Mouse (Mus musculus) G1E (cell line): Measurements from ENCODE around the gene Alg9. TPM values are rescaled to one million over a fixed set of nuclear protein-coding genes. Genes with fewer than 3 reads are reported as not detected.

ENCODE experiments used
- ATAC-seq: 2 replicates; pipeline ENCODE4 v1.8.0; 2016; ENCODE audit warnings: mild to moderate bottlenecking; ENCODE audit not compliant: insufficient number of reproducible peaks, poor library complexity, low FRiP score, severe bottlenecking; ENCODE audit errors: extremely low read depth
- DNase-seq: peaks from one replicate; pipeline ENCODE4 v3.0.0; 2012; ENCODE audit warnings: low spot score
- H3K27me3 ChIP-seq: 2 replicates; pipeline ENCODE4 v1.6.1; 2012; ENCODE audit warnings: mild to moderate bottlenecking, low read length, inconsistent platforms; ENCODE audit not compliant: insufficient read depth
- H3K36me3 ChIP-seq: replicated peaks from 2 replicates; pipeline ENCODE3; 2012; ENCODE audit warnings: mild to moderate bottlenecking, inconsistent platforms
- H3K4me1 ChIP-seq: 2 replicates; pipeline ENCODE4 v1.6.1; 2012; ENCODE audit warnings: low read depth, low read length, inconsistent platforms, mixed read lengths; ENCODE audit not compliant: insufficient read depth
- H3K4me3 ChIP-seq: 2 replicates; pipeline ENCODE4 v1.5.1; 2012; ENCODE audit warnings: low read depth, mild to moderate bottlenecking, inconsistent platforms, low read length, moderate library complexity, mixed read lengths
- H3K9me3 ChIP-seq: replicated peaks from 2 replicates; pipeline ENCODE4 v1.6.1; 2012; ENCODE audit warnings: inconsistent platforms
- CTCF ChIP-seq: IDR thresholded peaks from 2 replicates; pipeline ENCODE4 v1.5.1; 2012; ENCODE audit warnings: low read depth, low read length, inconsistent platforms, mixed read lengths
- GATA1 ChIP-seq: IDR thresholded peaks from 2 replicates; pipeline ENCODE4 v1.6.1; 2012; ENCODE audit warnings: borderline replicate concordance, low read length, inconsistent platforms, mixed read lengths
- GATA2 ChIP-seq: IDR thresholded peaks from 2 replicates; pipeline ENCODE4 v1.6.1; 2012; ENCODE audit warnings: low read depth, low read length, inconsistent platforms, borderline replicate concordance
- POLR2AphosphoS5 ChIP-seq: IDR thresholded peaks from 2 replicates; pipeline ENCODE4 v1.6.1; 2012; ENCODE audit warnings: low read depth, low read length, inconsistent platforms; ENCODE audit not compliant: insufficient replicate concordance
- TAL1 ChIP-seq: conservative IDR thresholded peaks from 2 replicates; pipeline ENCODE4 v1.6.1; 2012; ENCODE audit warnings: low read depth, low read length, inconsistent platforms, mixed read lengths
- polyA plus RNA-seq: library from polyadenylated mRNA; stranded (reverse); fragments of >175 nt; gene quantifications from 2 replicates; pipeline ENCODE4 v1.2.3, GENCODE M21; 2012
- total RNA-seq, 2 experiments: library from RNA; stranded (forward) in 1 of 2; stranded (reverse) in 1 of 2; fragments of 200-1000 nt in 1 of 2; fragments of >200 nt in 1 of 2; fragmentation: Nextera tagmentation in 1 of 2; gene quantifications; 2 replicates each; pipeline ENCODE4 v1.2.3; 2014 to 2017

Alg9 gene
- total and polyA plus RNA-seq, 3 experiments: 14.8 to 35.3 (median 21.9) TPM

DNA sequence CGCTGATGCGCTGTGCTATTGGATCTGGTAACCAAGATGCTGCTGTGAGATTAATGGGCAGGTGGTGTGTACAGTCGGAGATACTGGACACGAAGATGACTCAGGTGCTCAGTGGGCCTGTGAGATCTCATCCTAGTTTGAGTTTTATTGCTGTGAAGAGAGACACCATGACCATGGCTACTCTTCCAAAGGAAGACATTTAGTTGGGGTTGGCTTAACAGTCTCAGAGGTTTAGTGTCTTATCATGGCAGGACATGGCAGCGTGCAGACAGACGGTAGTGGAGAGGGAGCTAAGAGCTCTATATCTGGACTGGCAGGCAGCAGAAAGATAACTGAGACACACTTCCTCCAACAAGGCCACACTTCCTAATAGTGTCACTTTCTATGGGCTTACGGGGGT is 36.4 kb downstream of the Alg9 start:
- Histone ChIP-seq H3K4me1 (peaks cover 49% of the 10 kb centered on the region), H3K36me3 (peaks cover 79% of the 10 kb centered on the region)
- peak; percentile 87 for ATAC-seq

DNA sequence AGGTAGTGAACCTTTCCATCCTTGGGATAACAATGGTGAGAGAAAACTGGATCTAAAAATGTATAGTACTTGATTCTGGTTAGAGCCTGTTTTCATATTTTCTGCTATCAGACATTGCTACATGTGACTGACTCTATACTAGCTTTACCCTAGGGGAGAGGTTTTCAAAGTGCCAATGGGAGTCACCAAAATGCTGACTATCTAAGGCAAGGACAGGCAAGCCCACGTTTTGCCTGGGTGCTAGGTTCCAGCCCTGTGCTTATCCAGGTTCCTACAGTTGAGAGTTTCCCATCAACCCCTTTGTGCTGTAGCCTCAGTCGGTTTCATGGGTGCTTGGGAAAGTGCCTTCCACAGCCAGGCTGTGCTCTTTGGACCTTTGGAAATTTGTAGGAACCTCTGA is 36.9 kb downstream of the Alg9 start:
- Histone ChIP-seq H3K27me3 (no peaks in the 10 kb centered on the region), H3K4me1 (peaks cover 47% of the 10 kb centered on the region), H3K36me3 (peaks cover 78% of the 10 kb centered on the region), H3K4me3 (no peak overlapping the region), H3K9me3 (no peaks in the 10 kb centered on the region)
- no peak for ATAC-seq
- TF ChIP-seq GATA1 (no peak), CTCF (no peak), GATA2 (no peak), TAL1 (no peak)
- DNase-seq: no peak

More for the DNA sequence above, 36.4 kb downstream of the Alg9 start:
- peak; percentile 14 for DNase-seq
- H3K9me3 ChIP-seq: no peaks in the 10 kb centered on the region
- H3K27me3 ChIP-seq: no peaks in the 10 kb centered on the region
- no peak for TF ChIP-seq GATA2
- no peak for TF ChIP-seq CTCF
- peak; percentile 67 for TF ChIP-seq TAL1
- no peak overlapping the region; the same call in 1 of the 2 replicates for H3K4me3 ChIP-seq

DNA sequence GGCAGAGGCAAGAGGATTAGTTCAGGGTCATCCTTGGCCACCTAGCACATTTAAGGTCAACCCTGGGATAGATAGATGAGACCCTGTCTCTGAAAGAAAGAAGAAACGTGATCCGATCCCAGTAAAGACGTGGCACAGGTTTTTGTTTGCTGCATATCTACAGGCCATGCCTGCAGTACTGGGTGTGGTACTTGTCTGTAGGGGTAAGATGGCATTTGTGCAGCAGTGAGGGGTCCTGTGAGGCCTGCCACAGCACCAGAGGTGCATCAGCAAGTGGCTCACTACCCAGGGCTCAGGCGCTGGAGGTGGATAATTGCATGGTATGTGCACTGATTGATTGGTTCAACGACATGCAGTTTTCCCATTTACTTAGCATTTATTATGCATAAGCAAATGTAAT is 39.0 kb downstream of the Alg9 start:
- Histone ChIP-seq H3K27me3 (no peaks in the 10 kb centered on the region), H3K36me3 (peaks cover 73% of the 10 kb centered on the region), H3K4me1 (peaks cover 39% of the 10 kb centered on the region), H3K9me3 (no peaks in the 10 kb centered on the region), H3K4me3 (no peak overlapping the region)
- TF ChIP-seq TAL1: no peak
- no peak for TF ChIP-seq GATA1
- TF ChIP-seq GATA2: no peak
- no peak for TF ChIP-seq CTCF
- no peak for TF ChIP-seq POLR2AphosphoS5
- ATAC-seq (no peak), DNase-seq (no peak)

DNA sequence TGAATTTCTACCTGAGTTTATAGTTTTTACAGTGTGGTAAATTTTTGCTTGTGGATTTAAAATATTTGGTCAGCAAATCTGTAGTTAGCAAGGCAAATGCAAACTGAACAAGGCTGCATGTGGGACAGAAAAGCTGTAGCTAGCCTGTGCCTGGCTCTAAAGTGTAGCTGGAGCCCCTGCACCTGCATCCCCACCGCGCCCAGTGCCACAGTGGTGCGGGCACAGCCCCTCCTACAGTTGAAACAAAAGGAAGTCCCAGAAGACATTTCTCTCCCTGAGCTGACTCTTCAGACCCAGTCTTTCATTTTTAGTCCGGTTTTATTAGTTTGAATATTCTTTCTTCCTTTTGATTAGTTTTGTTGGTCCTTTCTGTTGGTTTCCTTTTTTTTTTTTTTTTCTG is 40.8 kb downstream of the Alg9 start:
- DNase-seq: no peak
- no peaks in the 10 kb centered on the region for H3K9me3 ChIP-seq
- H3K36me3 ChIP-seq: peaks cover 70% of the 10 kb centered on the region
- TF ChIP-seq TAL1 (no peak), GATA2 (no peak), CTCF (no peak), POLR2AphosphoS5 (no peak), GATA1 (no peak)
- no peak for ATAC-seq
- peaks cover 34% of the 10 kb centered on the region for H3K4me1 ChIP-seq
- no peak overlapping the region for H3K4me3 ChIP-seq
- H3K27me3 ChIP-seq: no peaks in the 10 kb centered on the region

DNA sequence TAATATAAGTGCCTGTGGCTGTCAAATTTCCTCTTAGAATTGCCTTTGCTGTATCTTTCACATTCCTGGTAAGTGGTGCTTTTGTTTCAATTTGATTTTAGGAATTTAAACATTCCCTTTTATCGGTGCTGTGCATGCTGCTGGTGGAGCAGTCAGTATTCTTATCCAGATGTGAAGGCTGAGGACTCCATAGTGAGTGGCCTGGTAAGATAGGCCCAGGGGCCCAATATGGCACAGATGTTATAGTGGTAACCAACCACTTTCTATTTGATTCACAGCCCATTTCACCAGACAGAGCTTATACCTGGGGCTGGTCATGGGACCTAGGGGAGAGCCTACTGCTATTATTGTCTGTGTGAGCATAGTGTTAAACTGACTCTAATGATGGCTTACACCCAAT is 41.7 kb downstream of the Alg9 start:
- no peak overlapping the region for H3K4me3 ChIP-seq
- DNase-seq: no peak
- no peak for TF ChIP-seq TAL1
- no peak for TF ChIP-seq GATA1
- no peak for TF ChIP-seq CTCF
- no peaks in the 10 kb centered on the region for H3K9me3 ChIP-seq
- no peak for ATAC-seq
- peaks cover 28% of the 10 kb centered on the region for H3K4me1 ChIP-seq
- H3K27me3 ChIP-seq: no peaks in the 10 kb centered on the region
- peaks cover 72% of the 10 kb centered on the region for H3K36me3 ChIP-seq

DNA sequence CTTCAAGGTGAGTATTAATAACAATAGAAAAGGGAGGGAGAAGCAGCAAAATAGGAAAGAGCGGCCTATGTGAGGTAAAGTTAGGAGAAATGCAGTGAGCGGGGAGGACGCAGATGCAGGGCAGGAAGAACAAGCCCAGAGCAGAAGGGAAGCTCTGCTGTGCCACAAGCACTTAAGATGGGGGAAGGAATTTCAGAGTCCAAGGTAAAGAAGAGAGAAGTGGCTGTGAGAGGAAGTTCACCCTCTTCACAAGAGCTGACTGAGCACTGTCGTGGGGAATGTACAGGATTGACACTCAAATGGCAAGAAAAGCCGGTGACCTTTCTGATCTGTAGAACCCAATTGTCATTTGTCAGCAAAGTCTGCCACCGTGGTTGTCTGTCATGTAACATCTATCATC is 43.2 kb downstream of the Alg9 start:
- ATAC-seq: no peak
- no peak for TF ChIP-seq CTCF
- no peak for TF ChIP-seq GATA1
- no peak for TF ChIP-seq GATA2
- no peak for TF ChIP-seq POLR2AphosphoS5
- TF ChIP-seq TAL1: no peak
- Histone ChIP-seq H3K4me1 (peaks cover 26% of the 10 kb centered on the region), H3K9me3 (no peaks in the 10 kb centered on the region), H3K4me3 (no peak overlapping the region), H3K27me3 (no peaks in the 10 kb centered on the region), H3K36me3 (peaks cover 75% of the 10 kb centered on the region)
- no peak for DNase-seq

DNA sequence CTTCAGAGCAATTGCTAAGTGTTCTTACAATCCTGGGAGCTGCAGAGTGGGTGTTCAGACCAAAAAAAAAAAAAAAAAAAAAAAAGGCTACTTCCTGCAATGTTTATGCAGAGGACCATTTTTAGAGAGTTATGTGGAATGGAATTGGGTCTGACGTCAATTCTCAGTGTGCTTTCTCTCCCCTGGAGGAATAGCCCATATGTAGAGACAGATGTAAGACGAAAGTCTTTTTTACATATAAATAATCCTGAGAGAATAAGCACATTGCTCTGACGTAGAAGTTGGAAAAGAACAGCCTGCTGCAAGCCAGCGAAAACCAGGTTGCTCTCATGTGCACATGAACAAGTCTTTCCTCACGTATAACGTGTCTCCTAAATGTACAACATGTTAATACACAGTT is 44.9 kb downstream of the Alg9 start:
- H3K36me3 ChIP-seq: peaks cover 72% of the 10 kb centered on the region
- H3K4me1 ChIP-seq: peaks cover 38% of the 10 kb centered on the region
- no peak overlapping the region for H3K4me3 ChIP-seq
- DNase-seq: no peak
- no peaks in the 10 kb centered on the region for H3K9me3 ChIP-seq
- TF ChIP-seq GATA1 (no peak), CTCF (no peak), TAL1 (no peak), POLR2AphosphoS5 (no peak), GATA2 (no peak)
- ATAC-seq: no peak
- no peaks in the 10 kb centered on the region for H3K27me3 ChIP-seq
